Mouse (Mus musculus) heart, postnatal 0 days (tissue): Measurements from ENCODE around the gene Hdac7. TPM values are rescaled to one million over a fixed set of nuclear protein-coding genes. Genes with fewer than 3 reads are reported as not detected.
A peak's percentile ranks its signal among the peaks of the same experiment; 100 is the strongest.

Experiments
- ATAC-seq: fragments of 200-750 bp; cut with Nextera tagmentation; 2 replicates; pipeline ENCODE4 v1.8.0; 2017; ENCODE audit warnings: low read depth, moderate number of reproducible peaks, moderate library complexity; ENCODE audit not compliant: insufficient read depth
- DNase-seq: peaks from one replicate; pipeline ENCODE4 v3.0.0-alpha.2; 2016; ENCODE audit warnings: low spot score
- H3K27ac ChIP-seq: fragments of 300-500 bp; sonication (generic); 2 replicates; pipeline ENCODE4 v1.5.1; 2014; ENCODE audit warnings: low read depth, mild to moderate bottlenecking
- H3K27me3 ChIP-seq: fragments of 300-500 bp; sonication (generic); 2 replicates; pipeline ENCODE4 v1.6.1; 2014; ENCODE audit warnings: low read length, mixed read lengths; ENCODE audit not compliant: control insufficient read depth, insufficient read depth
- H3K36me3 ChIP-seq: fragments of 300-500 bp; sonication (generic); replicated peaks from 2 replicates; pipeline ENCODE4 v1.6.1; 2014; ENCODE audit warnings: low read length, mixed read lengths; ENCODE audit not compliant: control insufficient read depth, insufficient read depth
- H3K4me1 ChIP-seq: fragments of 300-500 bp; sonication (generic); 2 replicates; pipeline ENCODE4 v1.6.1; 2014; ENCODE audit warnings: antibody characterized with exemption; ENCODE audit not compliant: control insufficient read depth, insufficient read depth
- H3K4me2 ChIP-seq: fragments of 300-500 bp; sonication (generic); 2 replicates; pipeline ENCODE4 v1.6.1; 2014; ENCODE audit warnings: low read depth, mild to moderate bottlenecking, low read length, moderate library complexity
- H3K4me3 ChIP-seq: fragments of 300-500 bp; sonication (generic); 2 replicates; pipeline ENCODE4 v1.5.1; 2014; ENCODE audit warnings: low read depth, low read length
- H3K9ac ChIP-seq: fragments of 300-500 bp; sonication (generic); replicated peaks from 2 replicates; pipeline ENCODE4 v1.6.1; 2014; ENCODE audit warnings: low read depth, low read length, mixed read lengths
- H3K9me3 ChIP-seq: fragments of 300-500 bp; sonication (generic); replicated peaks from 2 replicates; pipeline ENCODE4 v1.6.1; 2016; ENCODE audit warnings: low read length; ENCODE audit not compliant: control insufficient read depth
- CTCF ChIP-seq: IDR thresholded peaks from 2 replicates; pipeline ENCODE4 v1.5.1; 2016; ENCODE audit warnings: antibody characterized with exemption, control low read depth, low read depth
- EP300 ChIP-seq: IDR thresholded peaks from 2 replicates; pipeline ENCODE4 v1.6.1; 2016; ENCODE audit warnings: antibody characterized with exemption, low read depth
- WGBS: fragments of 180-500 bp; shearing (Covaris S2); extraction: QIAGEN DNeasy Blood & Tissue Kit; methylation state at CpG from one replicate; pipeline ENCODE4 v1.1.7; 2014; 5-methylcytosine and 5-hydroxymethylcytosine counted together
- polyA plus RNA-seq: library from polyadenylated mRNA; unstranded; fragments of >200 nt; fragmentation: Nextera tagmentation; extraction: Ambion mirVana; gene quantifications from 2 replicates; pipeline ENCODE4 v1.2.1, GENCODE M21; 2015
- total RNA-seq: library from RNA; depleted of rRNA; stranded (reverse); fragments of >200 nt; gene quantifications from 2 replicates; pipeline ENCODE4 v1.2.3, GENCODE M21; 2014; ENCODE audit warnings: low replicate concordance

The Hdac7 gene
- total and polyA plus RNA-seq, 2 experiments from 2014 or later: 15.6 to 34.4 TPM

GRCm38 (mm10) chr15:97813452-97814204 is 30.7 kb downstream of the Hdac7 start:
- 50% methylated on average over 21 of the region's 21 CpGs for WGBS
- H3K4me1 ChIP-seq: peaks cover 43% of the 10 kb centered on the region
- H3K4me3 ChIP-seq: no peak overlapping the region
- H3K36me3 ChIP-seq: peaks cover 27% of the 10 kb centered on the region
- no peaks in the 10 kb centered on the region for H3K27me3 ChIP-seq
- no peak overlapping the region for H3K4me2 ChIP-seq
- no peak overlapping the region for H3K9ac ChIP-seq
- peak overlapping the region; percentile 88 for H3K27ac ChIP-seq
- DNase-seq: peak; percentile 60
- ATAC-seq: 0 out of 2 replicates have a peak, but pooled peaks have one; percentile 10
- no peaks in the 10 kb centered on the region for H3K9me3 ChIP-seq
- TF ChIP-seq EP300: no peak
- no peak for TF ChIP-seq CTCF

GRCm38 (mm10) chr15:97812875-97813274 is 31.4 kb downstream of the Hdac7 start:
- Histone ChIP-seq H3K36me3 (peaks cover 35% of the 10 kb centered on the region), H3K9ac (no peak overlapping the region), H3K27me3 (no peaks in the 10 kb centered on the region), H3K27ac (peak overlapping the region; percentile 88), H3K4me2 (no peak overlapping the region), H3K9me3 (no peaks in the 10 kb centered on the region), H3K4me1 (peaks cover 43% of the 10 kb centered on the region), H3K4me3 (no peak overlapping the region)
- ATAC-seq (no peak), DNase-seq (no peak)
- no peak for TF ChIP-seq CTCF
- TF ChIP-seq EP300: no peak
- 65% methylated on average over 7 of the region's 7 CpGs for WGBS

- Histone ChIP-seq H3K4me2 (no peak overlapping the region), H3K36me3 (peaks cover 42% of the 10 kb centered on the region), H3K27me3 (no peaks in the 10 kb centered on the region), H3K9me3 (no peaks in the 10 kb centered on the region), H3K27ac (peak overlapping the region; percentile 88), H3K4me1 (peaks cover 43% of the 10 kb centered on the region), H3K4me3 (no peak overlapping the region), H3K9ac (no peak overlapping the region; the same call in 1 of the 2 replicates)
- WGBS: 21% methylated on average over 6 of the region's 6 CpGs
- TF ChIP-seq EP300 (peak; percentile 59; the same call in 1 of the 2 replicates), CTCF (no peak)
- ATAC-seq (peak; percentile 89), DNase-seq (peak; percentile 84)
These were observed 32.2 kb downstream of the Hdac7 start for GRCm38 (mm10) chr15:97812126-97812525.

- Histone ChIP-seq H3K27ac (peak overlapping the region; percentile 88), H3K27me3 (no peaks in the 10 kb centered on the region), H3K9ac (no peak overlapping the region), H3K9me3 (no peaks in the 10 kb centered on the region), H3K36me3 (peaks cover 51% of the 10 kb centered on the region), H3K4me3 (no peak overlapping the region), H3K4me1 (peaks cover 43% of the 10 kb centered on the region), H3K4me2 (no peak overlapping the region)
- no peak for TF ChIP-seq EP300
- no peak for TF ChIP-seq CTCF
- no peak for ATAC-seq
- no peak for DNase-seq
- 88% methylated on average over 9 of the region's 9 CpGs for WGBS
These were observed 33.0 kb downstream of the Hdac7 start for GRCm38 (mm10) chr15:97811307-97811706.

GRCm38 (mm10) chr15:97810399-97810798 is 33.9 kb downstream of the Hdac7 start:
- DNase-seq: no peak
- Histone ChIP-seq H3K36me3 (peaks cover 56% of the 10 kb centered on the region), H3K4me3 (no peak overlapping the region), H3K9me3 (no peaks in the 10 kb centered on the region), H3K9ac (no peak overlapping the region), H3K4me1 (peaks cover 42% of the 10 kb centered on the region), H3K4me2 (no peak overlapping the region), H3K27ac (no peak overlapping the region), H3K27me3 (no peaks in the 10 kb centered on the region)
- TF ChIP-seq CTCF: no peak
- TF ChIP-seq EP300: no peak
- ATAC-seq: no peak
- 88% methylated on average over 5 of the region's 5 CpGs for WGBS
